Mouse (Mus musculus) embryonic stem cell, embryonic (primary cell): ENCODE results near the gene Calr4.

Experiments
- CTCF ChIA-PET, 4 experiments: fragments of 300-600 bp in 2 of 4; fragments of 350-600 bp in 2 of 4; sonication (Branson Sonifier 250); formaldehyde crosslinking; loops; one replicate each; lab custom pipeline; 2022; ENCODE audit warnings: inconsistent platforms in 2 of 4; lab: Charles Lee
- POLR2A ChIA-PET, 4 experiments: fragments of 300-600 bp in 2 of 4; fragments of 350-600 bp in 2 of 4; sonication (Branson Sonifier 250); formaldehyde crosslinking; loops; one replicate each; lab custom pipeline; 2022; ENCODE audit warnings: antibody characterized with exemption in 4 of 4, inconsistent platforms in 1 of 4; lab: Charles Lee

Gene Calr4

DNA sequence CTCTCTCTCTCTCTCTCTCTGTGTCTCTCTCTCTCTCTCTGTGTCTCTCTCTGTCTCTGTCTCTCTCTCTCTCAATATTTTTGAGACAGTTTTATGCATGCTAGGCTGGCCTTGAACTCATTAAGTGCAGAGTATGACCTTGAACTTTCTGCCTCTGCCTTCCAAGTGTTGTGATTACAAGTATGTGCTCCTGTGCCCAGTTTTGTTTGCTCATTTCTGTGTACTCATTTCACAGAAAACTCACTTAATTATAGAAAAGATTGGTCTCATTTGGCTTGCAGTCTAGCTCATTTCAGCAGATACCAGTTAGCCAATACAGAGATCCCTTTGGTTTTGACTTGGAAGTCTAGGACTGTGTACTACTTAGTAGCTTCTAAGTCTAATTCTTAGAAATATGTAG, 64.9 kb downstream of the Calr4 start:
- CTCF ChIA-PET: no interaction called here

More for the DNA sequence above, 64.9 kb downstream of the Calr4 start:
- POLR2A ChIA-PET: interaction anchor here in 1 of 4 experiments (0.8 kb wide), 1 partner anchor 8 kb away, joined by 3 read pairs; no protein-coding TSS in a partner anchor
